Mouse (Mus musculus): ENCODE results near the gene Uhrf1bp1. TPM values are rescaled to one million over a fixed set of nuclear protein-coding genes. Genes with fewer than 3 reads are reported as not detected.

Gene Uhrf1bp1
- total and polyA plus RNA-seq, 2 experiments from 2014 or later = 2.6 to 13.6 TPM

- TF ChIP-seq CTCF (IDR thresholded peaks at IDR 0.05; ENCODE audit: low read depth) = no peak
- Histone ChIP-seq H3K4me1 (ENCODE audit: insufficient read depth) (no peaks in the 10 kb centered on the region), H3K27ac (ENCODE audit: low read depth, low read length) (no peak overlapping the region), H3K4me3 (ENCODE audit: low read depth, low read length) (no peak overlapping the region), H3K4me2 (ENCODE audit: low read depth) (no peak overlapping the region), H3K27me3 (ENCODE audit: insufficient read depth, low read length) (no peaks in the 10 kb centered on the region), H3K36me3 (ENCODE audit: insufficient read depth) (no peaks in the 10 kb centered on the region), H3K9ac (no peak overlapping the region), H3K9me3 (ENCODE audit: low read length) (no peaks in the 10 kb centered on the region)
- ATAC-seq (no peak), DNase-seq (no peak)
- WGBS = 86% methylated on average over 4 of the region's 4 CpGs
Observed at GRCm38 (mm10) chr17:27866737-27867136, 10.5 kb downstream of the Uhrf1bp1 start.

DNA sequence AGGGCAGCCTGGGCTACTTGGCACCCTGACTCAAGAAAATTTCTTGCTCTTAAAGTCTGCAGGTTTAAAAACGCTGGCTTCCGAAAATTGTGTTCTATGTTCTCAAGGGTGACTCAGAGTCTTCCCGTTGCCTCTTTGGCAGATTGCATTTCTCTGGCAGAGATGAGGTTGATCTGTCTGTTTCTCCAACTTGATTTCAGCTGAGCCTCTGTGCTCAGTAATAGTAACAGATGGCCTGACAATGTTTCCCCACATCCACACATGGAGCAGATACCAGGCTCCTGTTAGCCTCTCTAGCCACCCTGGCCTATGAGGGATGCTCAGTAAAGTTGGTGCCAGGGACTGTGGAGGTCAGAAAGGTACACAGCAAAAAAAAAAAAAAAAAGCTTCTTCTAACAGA, 15.6 kb downstream of the Uhrf1bp1 start:
- Histone ChIP-seq H3K9me3 (ENCODE audit: low read length) (no peaks in the 10 kb centered on the region), H3K27me3 (ENCODE audit: insufficient read depth, low read length) (no peaks in the 10 kb centered on the region), H3K4me1 (ENCODE audit: insufficient read depth) (no peaks in the 10 kb centered on the region), H3K4me2 (ENCODE audit: low read depth) (no peak overlapping the region), H3K4me3 (ENCODE audit: low read depth, low read length) (no peak overlapping the region), H3K27ac (ENCODE audit: low read depth, low read length) (no peak overlapping the region), H3K9ac (no peak overlapping the region), H3K36me3 (ENCODE audit: insufficient read depth) (no peaks in the 10 kb centered on the region)
- TF ChIP-seq CTCF (IDR thresholded peaks at IDR 0.05; ENCODE audit: low read depth) = no peak
- ATAC-seq (peak; percentile 73), DNase-seq (peak; percentile 65)
- WGBS = 51% methylated on average over 3 of the region's 3 CpGs

DNA sequence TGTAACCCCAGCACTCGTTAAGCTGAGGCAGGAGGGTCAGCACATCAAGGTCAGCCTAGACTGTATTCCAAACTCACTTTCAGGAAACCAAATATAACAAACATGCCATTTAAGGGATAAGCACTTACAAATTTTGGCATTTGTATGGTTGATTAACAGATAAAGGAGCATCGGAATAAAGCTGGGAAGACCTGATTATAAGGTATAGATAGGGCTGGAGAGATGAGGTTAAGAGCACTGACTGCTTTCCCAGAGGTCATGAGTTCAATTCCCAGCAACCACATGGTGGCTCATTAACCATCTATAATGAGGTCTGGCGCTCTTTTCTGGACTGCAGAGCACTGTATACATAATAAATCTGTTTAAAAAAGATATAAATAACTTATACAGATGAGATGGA, 17.3 kb downstream of the Uhrf1bp1 start:
- no peaks in the 10 kb centered on the region for H3K27me3 ChIP-seq (ENCODE audit: insufficient read depth, low read length)
- H3K36me3 ChIP-seq (ENCODE audit: insufficient read depth) = no peaks in the 10 kb centered on the region
- no peak for DNase-seq
- ATAC-seq = no peak
- H3K4me3 ChIP-seq (ENCODE audit: low read depth, low read length) = no peak overlapping the region
- no peak overlapping the region for H3K27ac ChIP-seq (ENCODE audit: low read depth, low read length)
- no peak for TF ChIP-seq CTCF (IDR thresholded peaks at IDR 0.05; ENCODE audit: low read depth)
- H3K9ac ChIP-seq = no peak overlapping the region
- H3K4me2 ChIP-seq (ENCODE audit: low read depth) = no peak overlapping the region
- 74% methylated on average over 3 of the region's 3 CpGs for WGBS
- no peaks in the 10 kb centered on the region for H3K4me1 ChIP-seq (ENCODE audit: insufficient read depth)
- H3K9me3 ChIP-seq (ENCODE audit: low read length) = no peaks in the 10 kb centered on the region

- no peaks in the 10 kb centered on the region for H3K27me3 ChIP-seq (ENCODE audit: insufficient read depth, low read length)
- DNase-seq (no peak), ATAC-seq (no peak)
- no peak overlapping the region for H3K9ac ChIP-seq
- H3K4me1 ChIP-seq (ENCODE audit: insufficient read depth) = no peaks in the 10 kb centered on the region
- 77% methylated on average over 5 of the region's 5 CpGs for WGBS
- H3K9me3 ChIP-seq (ENCODE audit: low read length) = no peaks in the 10 kb centered on the region
- H3K27ac ChIP-seq (ENCODE audit: low read depth, low read length) = no peak overlapping the region
- no peak overlapping the region for H3K4me3 ChIP-seq (ENCODE audit: low read depth, low read length)
- no peak overlapping the region for H3K4me2 ChIP-seq (ENCODE audit: low read depth)
- no peak for TF ChIP-seq CTCF (IDR thresholded peaks at IDR 0.05; ENCODE audit: low read depth)
- no peaks in the 10 kb centered on the region; the same call in 1 of the 2 replicates for H3K36me3 ChIP-seq (ENCODE audit: insufficient read depth)
Observed at GRCm38 (mm10) chr17:27874510-27874909, 18.3 kb downstream of the Uhrf1bp1 start.

DNA sequence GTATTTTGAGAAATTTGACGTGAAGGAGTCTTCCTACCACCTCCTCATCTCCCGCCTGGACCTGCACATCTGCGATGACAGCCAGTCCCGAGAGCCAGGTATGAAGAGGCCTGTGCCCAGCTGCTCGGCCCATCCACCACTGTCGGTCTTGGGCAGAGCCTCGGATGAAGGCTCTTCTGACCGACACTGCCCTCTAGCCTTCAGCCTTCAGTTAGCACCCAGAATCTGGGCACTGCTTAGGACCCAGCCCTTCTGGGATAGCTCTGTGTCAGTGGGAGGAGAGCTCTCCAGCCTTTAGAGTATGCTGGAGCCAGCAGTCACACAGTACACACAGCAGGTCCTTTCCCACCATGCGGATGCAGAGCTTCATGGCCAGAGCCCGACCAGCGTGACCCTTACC, 25.3 kb downstream of the Uhrf1bp1 start:
- H3K36me3 ChIP-seq (ENCODE audit: insufficient read depth) = peaks cover 48% of the 10 kb centered on the region
- no peaks in the 10 kb centered on the region for H3K9me3 ChIP-seq (ENCODE audit: low read length)
- no peak overlapping the region for H3K9ac ChIP-seq
- H3K4me3 ChIP-seq (ENCODE audit: low read depth, low read length) = no peak overlapping the region
- peak; percentile 39 for TF ChIP-seq CTCF (IDR thresholded peaks at IDR 0.05; ENCODE audit: low read depth)
- H3K27ac ChIP-seq (ENCODE audit: low read depth, low read length) = no peak overlapping the region
- ATAC-seq (no peak), DNase-seq (peak; percentile 11)
- 67% methylated on average over 11 of the region's 11 CpGs for WGBS
- no peaks in the 10 kb centered on the region for H3K4me1 ChIP-seq (ENCODE audit: insufficient read depth)
- H3K27me3 ChIP-seq (ENCODE audit: insufficient read depth, low read length) = no peaks in the 10 kb centered on the region
- H3K4me2 ChIP-seq (ENCODE audit: low read depth) = no peak overlapping the region

DNA sequence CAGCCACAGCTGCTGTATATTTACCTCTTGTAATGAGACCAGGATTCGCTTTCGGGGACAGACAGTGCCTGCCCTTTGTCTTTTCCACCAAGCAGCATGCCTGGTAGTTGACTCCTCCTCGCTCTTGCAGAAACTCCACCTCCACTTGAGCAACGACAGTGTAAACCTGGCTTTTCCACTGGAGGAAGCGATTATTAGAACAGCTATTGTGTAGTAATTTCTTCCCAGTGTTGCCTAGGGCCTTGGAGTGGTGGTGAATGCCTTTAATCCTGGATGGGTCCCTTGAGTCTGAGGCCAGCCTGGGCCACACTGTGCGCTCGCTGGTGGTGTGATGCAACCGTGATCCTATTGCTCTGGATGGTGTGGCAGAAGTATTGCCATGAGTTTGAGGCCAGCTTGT, 26.9 kb downstream of the Uhrf1bp1 start:
- no peaks in the 10 kb centered on the region for H3K27me3 ChIP-seq (ENCODE audit: insufficient read depth, low read length)
- H3K36me3 ChIP-seq (ENCODE audit: insufficient read depth) = peaks cover 63% of the 10 kb centered on the region
- no peak for DNase-seq
- ATAC-seq = no peak
- no peak overlapping the region for H3K9ac ChIP-seq
- H3K4me2 ChIP-seq (ENCODE audit: low read depth) = no peak overlapping the region
- WGBS = 90% methylated on average over 8 of the region's 8 CpGs
- no peak overlapping the region for H3K4me3 ChIP-seq (ENCODE audit: low read depth, low read length)
- no peaks in the 10 kb centered on the region for H3K9me3 ChIP-seq (ENCODE audit: low read length)
- no peaks in the 10 kb centered on the region for H3K4me1 ChIP-seq (ENCODE audit: insufficient read depth)
- no peak overlapping the region for H3K27ac ChIP-seq (ENCODE audit: low read depth, low read length)
- no peak for TF ChIP-seq CTCF (IDR thresholded peaks at IDR 0.05; ENCODE audit: low read depth)

- Histone ChIP-seq H3K4me3 (ENCODE audit: low read depth, low read length) (no peak overlapping the region), H3K4me2 (ENCODE audit: low read depth) (no peak overlapping the region), H3K36me3 (ENCODE audit: insufficient read depth) (peaks cover 65% of the 10 kb centered on the region), H3K9me3 (ENCODE audit: low read length) (no peaks in the 10 kb centered on the region), H3K9ac (no peak overlapping the region), H3K27me3 (ENCODE audit: insufficient read depth, low read length) (no peaks in the 10 kb centered on the region), H3K4me1 (ENCODE audit: insufficient read depth) (no peaks in the 10 kb centered on the region), H3K27ac (ENCODE audit: low read depth, low read length) (no peak overlapping the region)
- WGBS = 93% methylated on average over 6 of the region's 6 CpGs
- ATAC-seq (no peak), DNase-seq (no peak)
- no peak for TF ChIP-seq CTCF (IDR thresholded peaks at IDR 0.05; ENCODE audit: low read depth)
Observed at GRCm38 (mm10) chr17:27883994-27884393, 27.8 kb downstream of the Uhrf1bp1 start.
